Mouse (Mus musculus) kidney, adult 2 months (tissue): ENCODE measurements at regions not wholly inside any gene's neighbourhood (a gene's known extent, or its start where the extent isn't known, plus 50 kb on each side); places are given as distances from the start of the nearest gene placed in this dataset.

Experiments
- DNase-seq: peaks from one replicate; pipeline ENCODE4 v3.0.0; 2021
- H3K27ac ChIP-seq: fragments of 200-500 bp; 2 replicates; pipeline ENCODE4 v1.5.1; 2012; ENCODE audit warnings: low read depth, low read length, control low read depth, inconsistent platforms; ENCODE audit not compliant: insufficient read depth
- H3K27me3 ChIP-seq: fragments of 200-500 bp; replicated peaks from 2 replicates; pipeline ENCODE4 v1.6.1; 2012; ENCODE audit warnings: mild to moderate bottlenecking, moderate library complexity, low read length, inconsistent platforms; ENCODE audit not compliant: control insufficient read depth, insufficient read depth
- H3K36me3 ChIP-seq: fragments of 200-500 bp; 2 replicates; pipeline ENCODE4 v1.6.1; 2012; ENCODE audit warnings: mild to moderate bottlenecking, moderate library complexity, low read length, inconsistent platforms; ENCODE audit not compliant: control insufficient read depth, insufficient read depth
- H3K4me1 ChIP-seq: fragments of 200-500 bp; 2 replicates; pipeline ENCODE4 v1.6.1; 2011; ENCODE audit warnings: low read length; ENCODE audit not compliant: control insufficient read depth, insufficient read depth
- H3K4me3 ChIP-seq: fragments of 200-500 bp; 2 replicates; pipeline ENCODE4 v1.5.1; 2011; ENCODE audit warnings: mild to moderate bottlenecking, low read depth, low read length, control low read depth; ENCODE audit not compliant: insufficient read depth
- CTCF ChIP-seq: fragments of 200-500 bp; conservative IDR thresholded peaks from 2 replicates; pipeline ENCODE4 v1.5.1; 2011; ENCODE audit warnings: low read depth, mild to moderate bottlenecking, control low read depth, low read length, moderate library complexity, mixed read lengths; ENCODE audit not compliant: insufficient read depth, insufficient read length
- POLR2A ChIP-seq: fragments of 200-500 bp; IDR thresholded peaks from one replicate; pipeline ENCODE4 v1.6.1; 2011; ENCODE audit warnings: low read depth, low read length, control low read depth
- WGBS: fragments of 180-500 bp; shearing (Covaris S2); methylation state at CpG from one replicate; pipeline ENCODE4 v1.1.7; 2018; 5-methylcytosine and 5-hydroxymethylcytosine counted together

- no peak for DNase-seq
- TF ChIP-seq POLR2A, result no peak
- no peak for TF ChIP-seq CTCF
Measured at GRCm38 (mm10) chr9:84285604-84286003, 360.7 kb downstream of the Bckdhb start.

GRCm38 (mm10) chr9:84295891-84296290 lies 370.9 kb downstream of the Bckdhb start:
- no peaks in the 10 kb centered on the region for H3K4me1 ChIP-seq
- no peak for TF ChIP-seq POLR2A
- TF ChIP-seq CTCF, result no peak
- H3K27ac ChIP-seq, result no peak overlapping the region
- no peaks in the 10 kb centered on the region for H3K36me3 ChIP-seq
- H3K4me3 ChIP-seq, result no peak overlapping the region
- DNase-seq, result no peak
- no peaks in the 10 kb centered on the region for H3K27me3 ChIP-seq
- 47% methylated on average over 1 of the region's 1 CpGs for WGBS

More at GRCm38 (mm10) chr9:84285604-84286003, 360.7 kb downstream of the Bckdhb start:
- Histone ChIP-seq H3K4me3 (no peak overlapping the region), H3K27me3 (no peaks in the 10 kb centered on the region), H3K27ac (no peak overlapping the region), H3K4me1 (no peaks in the 10 kb centered on the region), H3K36me3 (no peaks in the 10 kb centered on the region)
- WGBS, result 25% methylated on average over 4 of the region's 4 CpGs

GRCm38 (mm10) chr9:84296456-84296855 lies 371.5 kb downstream of the Bckdhb start:
- DNase-seq, result no peak
- no peak for TF ChIP-seq CTCF
- TF ChIP-seq POLR2A, result no peak
- Histone ChIP-seq H3K36me3 (no peaks in the 10 kb centered on the region), H3K4me1 (no peaks in the 10 kb centered on the region), H3K4me3 (no peak overlapping the region), H3K27ac (no peak overlapping the region), H3K27me3 (no peaks in the 10 kb centered on the region)
- WGBS, result 93% methylated on average over 3 of the region's 3 CpGs

GRCm38 (mm10) chr9:84304398-84304797 lies 379.5 kb downstream of the Bckdhb start:
- H3K27me3 ChIP-seq, result no peaks in the 10 kb centered on the region
- no peak overlapping the region for H3K27ac ChIP-seq
- TF ChIP-seq POLR2A (no peak), CTCF (peak; percentile 29; the same call in 1 of the 2 replicates)
- H3K4me3 ChIP-seq, result no peak overlapping the region
- H3K36me3 ChIP-seq, result no peaks in the 10 kb centered on the region
- no peak for DNase-seq
- H3K4me1 ChIP-seq, result no peaks in the 10 kb centered on the region
- 97% methylated on average over 2 of the region's 2 CpGs for WGBS

GRCm38 (mm10) chr9:84318811-84319210 lies 393.9 kb downstream of the Bckdhb start:
- no peak for DNase-seq

GRCm38 (mm10) chr9:84319338-84319737 lies 394.4 kb downstream of the Bckdhb start:
- Histone ChIP-seq H3K4me1 (no peaks in the 10 kb centered on the region), H3K27ac (no peak overlapping the region), H3K4me3 (no peak overlapping the region), H3K36me3 (no peaks in the 10 kb centered on the region), H3K27me3 (no peaks in the 10 kb centered on the region)
- no peak for TF ChIP-seq POLR2A
- no peak for TF ChIP-seq CTCF
- WGBS, result 65% methylated on average over 2 of the region's 2 CpGs
- DNase-seq, result no peak

More at GRCm38 (mm10) chr9:84318811-84319210, 393.9 kb downstream of the Bckdhb start:
- Histone ChIP-seq H3K4me1 (no peaks in the 10 kb centered on the region), H3K36me3 (no peaks in the 10 kb centered on the region), H3K4me3 (no peak overlapping the region), H3K27me3 (no peaks in the 10 kb centered on the region), H3K27ac (no peak overlapping the region)
- TF ChIP-seq CTCF (no peak), POLR2A (no peak)
- WGBS, result 86% methylated on average over 2 of the region's 2 CpGs

GRCm38 (mm10) chr9:84323145-84323544 lies 398.2 kb downstream of the Bckdhb start:
- WGBS, result 59% methylated on average over 2 of the region's 2 CpGs
- Histone ChIP-seq H3K27ac (no peak overlapping the region), H3K4me3 (no peak overlapping the region), H3K4me1 (no peaks in the 10 kb centered on the region), H3K27me3 (no peaks in the 10 kb centered on the region), H3K36me3 (no peaks in the 10 kb centered on the region)
- no peak for DNase-seq
- no peak for TF ChIP-seq POLR2A
- TF ChIP-seq CTCF, result no peak

- no peaks in the 10 kb centered on the region for H3K4me1 ChIP-seq
- DNase-seq, result no peak
- H3K4me3 ChIP-seq, result no peak overlapping the region
- 54% methylated on average over 4 of the region's 4 CpGs for WGBS
- H3K36me3 ChIP-seq, result no peaks in the 10 kb centered on the region
- no peaks in the 10 kb centered on the region for H3K27me3 ChIP-seq
- no peak for TF ChIP-seq CTCF
- TF ChIP-seq POLR2A, result no peak
- H3K27ac ChIP-seq, result no peak overlapping the region
Measured at GRCm38 (mm10) chr9:84331083-84331602, 406.2 kb downstream of the Bckdhb start.
